Mouse (Mus musculus): ENCODE results near the gene Rabgap1l. TPM values are rescaled to one million over a fixed set of nuclear protein-coding genes. Genes with fewer than 3 reads are reported as not detected.
A peak's percentile ranks its signal among the peaks of the same experiment; 100 is the strongest.

Rabgap1l gene
- total RNA-seq, 2 experiments from 2014 or later: 143 to 149 TPM

DNA sequence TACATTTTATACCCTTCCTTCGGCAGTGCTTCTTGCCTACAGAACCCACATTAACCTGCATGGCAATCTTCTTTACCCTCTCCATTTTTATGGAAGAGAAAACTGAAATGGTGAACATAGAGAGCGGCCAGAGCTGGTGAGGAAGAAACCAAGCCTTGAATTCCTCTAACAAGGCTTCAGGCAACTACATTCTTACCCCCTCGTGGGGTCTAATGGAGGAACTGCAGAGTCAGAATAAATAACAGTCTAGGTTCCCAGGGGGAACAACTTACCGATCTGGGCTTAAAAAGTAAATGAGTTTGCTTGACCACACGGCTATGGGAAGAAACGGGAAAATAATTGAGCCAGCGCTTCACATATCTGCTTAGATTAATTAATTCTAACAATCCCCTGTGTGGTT is 463.2 kb downstream of the Rabgap1l start:
- ATAC-seq (replicated peaks; ENCODE audit: poor library complexity): peak; percentile 51

DNA sequence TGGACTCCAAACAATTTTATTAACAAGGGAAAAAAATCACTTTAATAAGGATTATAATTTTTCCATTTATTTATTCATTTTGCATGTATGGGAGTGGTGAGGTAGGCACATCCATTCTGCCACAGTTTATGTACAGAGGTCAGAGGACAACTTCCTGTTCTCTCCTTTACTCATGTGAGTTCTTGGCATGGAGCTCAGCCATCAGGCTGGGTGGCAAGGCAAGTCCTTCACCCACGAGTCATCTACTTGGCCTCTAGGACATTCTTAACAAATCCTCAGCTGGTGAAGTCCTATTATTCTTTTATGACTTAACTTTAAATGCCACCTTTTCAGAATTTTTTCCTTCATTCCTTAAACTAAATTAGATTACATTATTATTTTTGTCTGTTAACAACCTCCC is 465.5 kb downstream of the Rabgap1l start:
- ATAC-seq (replicated peaks; ENCODE audit: poor library complexity): no peak

- ATAC-seq (replicated peaks; ENCODE audit: poor library complexity): peak; percentile 52
These were observed 467.5 kb downstream of the Rabgap1l start for GRCm38 (mm10) chr1:160325542-160325941.

DNA sequence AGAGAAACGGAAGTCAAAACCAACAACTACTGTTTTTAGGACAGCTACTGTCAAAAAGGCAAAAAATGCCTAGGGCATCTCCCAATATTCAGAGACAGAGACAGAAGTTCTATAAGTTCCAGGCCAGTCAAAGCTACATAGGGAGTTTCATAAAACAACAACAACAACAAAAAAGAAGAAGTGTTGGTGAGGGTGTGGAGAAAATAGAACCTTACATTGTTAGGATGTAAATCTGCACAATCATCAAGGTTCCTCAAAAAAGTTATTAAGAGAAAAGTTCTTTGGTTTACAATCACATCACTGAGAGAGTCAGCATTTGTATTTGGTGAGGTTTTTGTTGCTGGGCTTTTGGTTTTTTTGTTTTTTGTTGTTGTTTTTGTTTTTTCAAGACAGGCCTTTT is 472.3 kb downstream of the Rabgap1l start:
- no peak for ATAC-seq (replicated peaks; ENCODE audit: poor library complexity)

DNA sequence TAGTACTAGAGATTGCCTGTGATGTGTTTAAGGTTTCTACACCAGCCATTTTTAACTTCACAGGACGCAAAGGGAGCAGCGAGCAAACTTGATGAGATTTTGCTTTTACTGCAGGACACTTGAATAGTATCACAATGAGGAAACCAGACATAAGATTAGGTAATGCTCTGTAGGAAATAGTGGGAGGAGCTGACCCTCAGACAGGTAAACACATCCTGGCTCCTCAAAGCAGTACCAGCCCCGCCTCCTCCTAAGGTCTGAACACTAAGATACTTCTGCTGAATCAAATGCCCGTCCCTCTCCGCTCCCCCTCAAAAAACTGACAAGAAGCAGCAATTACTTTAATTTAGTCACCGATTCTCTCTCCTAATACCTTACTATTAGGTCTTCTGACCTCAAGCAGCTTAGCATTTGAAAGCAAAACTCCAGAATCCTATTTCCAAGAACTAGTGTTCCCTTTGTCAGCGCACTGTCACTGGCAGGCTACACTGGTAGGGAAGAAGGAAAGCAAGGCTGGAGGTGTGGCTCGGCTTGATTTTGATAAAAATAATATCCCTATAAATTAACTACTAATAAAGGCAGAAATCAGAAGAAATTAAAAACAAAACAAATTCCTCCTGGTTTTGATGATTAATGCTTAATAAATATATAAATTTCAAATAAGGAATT is 474.8 kb downstream of the Rabgap1l start:
- ATAC-seq (replicated peaks; ENCODE audit: poor library complexity): no peak

DNA sequence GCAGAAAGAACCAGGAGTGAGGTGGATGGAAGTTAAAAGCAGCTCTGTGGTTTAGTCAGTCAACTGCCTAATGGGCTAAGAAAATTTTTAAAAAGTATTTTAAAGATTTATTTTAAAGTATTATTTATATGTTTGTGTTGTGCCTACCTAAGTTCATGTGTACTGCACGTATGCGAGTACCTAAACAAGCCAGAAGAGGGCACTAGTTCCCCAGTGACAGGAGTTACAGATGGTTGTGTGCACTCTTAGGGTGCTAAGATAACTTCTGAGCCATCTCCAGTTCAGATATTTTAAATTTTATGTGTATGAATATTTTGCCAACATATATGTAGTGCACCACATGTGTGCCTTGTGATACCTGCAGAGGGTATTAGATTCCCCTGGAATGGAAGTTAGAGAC is 476.8 kb downstream of the Rabgap1l start:
- ATAC-seq (replicated peaks; ENCODE audit: poor library complexity): peak; percentile 75

DNA sequence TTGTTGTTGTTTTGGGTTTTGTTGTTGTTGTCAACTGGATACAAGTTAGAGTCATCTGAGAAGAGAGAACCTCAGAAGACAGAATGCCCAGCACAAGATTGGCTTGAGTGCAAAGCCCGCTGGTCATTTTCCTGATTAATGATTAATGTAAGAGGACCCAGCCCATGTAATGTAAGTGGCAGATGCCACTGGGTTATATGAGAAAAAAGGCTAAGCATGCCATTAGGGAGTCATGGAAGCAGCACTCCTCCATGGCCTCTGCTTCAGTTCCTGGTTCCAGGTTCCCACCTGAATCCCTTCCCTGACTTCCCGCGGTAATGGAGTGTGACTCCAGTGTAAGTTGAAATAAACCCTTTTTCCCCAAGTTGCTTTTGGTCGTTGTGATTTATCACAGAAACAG is 480.4 kb downstream of the Rabgap1l start:
- ATAC-seq (replicated peaks; ENCODE audit: poor library complexity): no peak

DNA sequence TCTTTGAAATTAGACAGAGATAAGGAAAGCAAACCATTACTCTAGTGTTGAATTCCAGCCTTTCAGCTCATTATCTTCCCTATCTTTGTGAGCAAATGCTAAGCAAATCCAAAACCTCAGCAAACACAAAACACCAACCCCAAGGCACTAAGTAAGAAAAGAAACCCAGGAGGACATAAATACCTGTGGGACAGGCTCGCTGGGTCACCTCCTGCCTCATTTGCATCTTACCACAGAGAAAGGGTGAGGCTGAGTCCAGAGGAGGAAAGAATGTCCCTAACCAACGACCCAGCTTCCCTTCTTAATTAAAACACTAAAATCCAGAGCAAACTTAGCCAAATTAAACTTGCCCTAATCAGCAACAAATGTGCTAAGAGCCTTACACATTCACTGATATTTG is 481.1 kb downstream of the Rabgap1l start:
- no peak for ATAC-seq (replicated peaks; ENCODE audit: poor library complexity)

DNA sequence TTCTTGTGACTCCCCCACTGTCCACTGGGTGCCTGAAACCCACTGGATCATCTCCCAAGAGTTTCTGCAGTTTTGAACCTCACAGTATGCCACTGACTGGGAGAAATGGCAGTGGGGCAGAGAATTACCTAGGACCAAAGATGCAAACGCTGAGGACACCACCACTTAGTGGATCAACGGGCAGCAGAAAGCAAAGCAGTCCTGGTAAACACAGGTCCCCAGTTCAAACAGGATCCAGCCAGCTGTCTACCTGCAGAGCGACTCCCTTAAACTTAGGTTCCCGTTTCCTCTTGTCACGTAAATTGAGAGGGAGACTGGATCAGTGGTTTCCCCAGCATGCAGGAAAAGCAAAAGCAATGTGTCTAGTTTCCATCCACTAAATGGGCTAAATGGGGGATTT is 483.1 kb downstream of the Rabgap1l start:
- ATAC-seq (replicated peaks; ENCODE audit: poor library complexity): no peak

- ATAC-seq (replicated peaks; ENCODE audit: poor library complexity): peak; percentile 70
These were observed 484.0 kb downstream of the Rabgap1l start for GRCm38 (mm10) chr1:160308996-160309395.

- no peak for ATAC-seq (replicated peaks; ENCODE audit: poor library complexity)
These were observed 484.5 kb downstream of the Rabgap1l start for GRCm38 (mm10) chr1:160308498-160308897.

DNA sequence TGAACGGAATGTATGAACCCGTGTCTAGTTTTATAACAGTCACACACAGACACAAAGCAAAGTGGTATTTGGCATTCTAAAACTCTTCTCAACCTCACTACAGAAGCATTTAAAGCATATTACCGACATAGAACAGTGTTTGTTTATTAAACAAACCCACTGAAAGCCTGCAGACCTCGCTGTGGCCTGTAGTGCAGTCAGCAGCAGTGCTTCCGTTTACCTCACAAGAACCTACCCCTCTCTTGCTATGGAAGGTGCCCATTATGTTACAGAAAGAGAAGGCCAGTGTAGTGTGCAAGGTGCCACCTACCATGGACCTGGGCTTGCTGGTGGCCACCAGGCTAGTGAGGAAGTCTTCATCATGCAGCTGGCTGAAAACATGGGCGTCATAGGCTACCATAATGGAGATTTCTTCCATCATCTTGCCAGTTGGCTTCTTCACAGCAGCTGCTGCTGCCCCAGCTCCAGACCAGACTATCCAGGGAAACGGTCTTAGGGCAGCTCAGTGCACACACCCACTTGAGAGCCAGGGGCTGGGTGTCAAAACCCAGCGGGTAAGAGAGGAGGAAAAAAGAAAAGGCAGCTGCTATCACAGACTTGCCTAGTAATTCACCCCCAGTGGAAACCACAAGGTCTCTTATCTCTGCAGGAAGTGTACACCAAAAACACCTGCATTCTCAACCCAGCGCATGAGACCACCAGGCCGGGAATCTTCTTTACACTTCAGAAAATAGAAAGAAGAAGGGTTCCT is 486.0 kb downstream of the Rabgap1l start:
- peak; percentile 47 for ATAC-seq (replicated peaks; ENCODE audit: poor library complexity)

DNA sequence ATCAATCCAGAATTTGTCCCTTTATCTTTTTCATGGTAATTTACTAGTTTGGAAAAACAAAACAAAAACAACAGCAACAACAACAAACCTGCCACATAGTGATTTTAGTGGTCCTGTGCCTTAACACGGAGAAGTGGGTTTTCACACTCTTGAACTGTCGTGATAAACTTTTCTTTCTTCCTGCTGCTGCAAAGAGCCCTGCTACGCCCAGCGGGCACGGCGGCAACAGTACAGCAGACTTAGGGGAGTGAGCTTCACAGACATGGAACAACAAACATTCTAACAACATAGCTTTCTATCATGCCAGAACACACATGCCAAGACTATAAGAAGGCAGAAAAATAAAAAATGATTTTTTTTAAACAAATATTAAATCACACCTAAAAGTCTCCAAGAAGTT is 486.7 kb downstream of the Rabgap1l start:
- peak; percentile 16; the same call in 1 of the 2 replicates for ATAC-seq (replicated peaks; ENCODE audit: poor library complexity)

- no peak for ATAC-seq (replicated peaks; ENCODE audit: poor library complexity)
These were observed 487.2 kb downstream of the Rabgap1l start for GRCm38 (mm10) chr1:160305826-160306225.

- no peak for ATAC-seq (replicated peaks; ENCODE audit: poor library complexity)
These were observed 488.0 kb downstream of the Rabgap1l start for GRCm38 (mm10) chr1:160304969-160305498.

DNA sequence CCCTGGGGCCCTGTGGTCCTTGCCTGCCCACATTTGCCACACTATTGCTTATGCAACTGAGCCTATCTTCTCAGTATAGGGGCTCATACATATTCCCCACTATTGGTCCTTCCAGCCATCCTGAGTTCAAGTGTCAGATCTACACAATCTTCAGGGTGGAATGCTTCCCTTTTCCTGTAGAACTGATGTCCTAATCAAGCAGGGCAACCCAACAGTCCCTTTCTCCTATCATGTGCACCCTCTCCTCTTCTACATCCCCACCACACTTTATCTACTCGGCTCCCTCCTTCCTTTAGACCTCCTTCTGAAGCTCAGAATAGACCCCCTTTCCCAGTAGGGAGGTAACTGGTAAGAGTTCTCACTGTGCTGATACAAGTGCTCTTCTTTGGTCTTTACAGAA is 490.7 kb downstream of the Rabgap1l start:
- ATAC-seq (replicated peaks; ENCODE audit: poor library complexity): peak; percentile 37

GRCm38 (mm10) chr1:160301156-160301555 is 491.9 kb downstream of the Rabgap1l start:
- peak; percentile 40 for ATAC-seq (replicated peaks; ENCODE audit: poor library complexity)

GRCm38 (mm10) chr1:160300704-160301103 is 492.3 kb downstream of the Rabgap1l start:
- ATAC-seq (replicated peaks; ENCODE audit: poor library complexity): no peak

DNA sequence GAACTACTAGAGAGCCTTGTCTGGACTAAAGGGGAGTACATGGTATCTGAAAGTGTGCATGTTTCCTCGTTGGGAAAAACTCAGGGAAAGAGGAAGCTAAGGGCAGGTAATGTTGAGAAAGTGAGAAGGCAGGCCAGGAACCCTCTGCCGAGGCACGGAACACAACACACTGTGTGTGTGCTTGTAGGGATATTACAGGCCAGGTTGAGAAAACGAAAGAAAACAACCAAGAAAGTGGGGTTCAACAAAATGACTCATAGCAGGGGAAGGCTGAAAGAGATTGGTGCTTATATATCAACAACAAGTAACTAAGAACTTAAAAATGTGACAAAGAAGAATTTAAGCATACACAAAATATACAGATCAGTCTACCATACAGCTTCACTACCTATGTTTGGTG is 493.0 kb downstream of the Rabgap1l start:
- ATAC-seq (replicated peaks; ENCODE audit: poor library complexity): 0 out of 2 replicates have a peak, but pooled peaks have one; percentile 9

GRCm38 (mm10) chr1:160298893-160299292 is 494.1 kb downstream of the Rabgap1l start:
- ATAC-seq (replicated peaks; ENCODE audit: poor library complexity): 0 out of 2 replicates have a peak, but pooled peaks have one; percentile 1

DNA sequence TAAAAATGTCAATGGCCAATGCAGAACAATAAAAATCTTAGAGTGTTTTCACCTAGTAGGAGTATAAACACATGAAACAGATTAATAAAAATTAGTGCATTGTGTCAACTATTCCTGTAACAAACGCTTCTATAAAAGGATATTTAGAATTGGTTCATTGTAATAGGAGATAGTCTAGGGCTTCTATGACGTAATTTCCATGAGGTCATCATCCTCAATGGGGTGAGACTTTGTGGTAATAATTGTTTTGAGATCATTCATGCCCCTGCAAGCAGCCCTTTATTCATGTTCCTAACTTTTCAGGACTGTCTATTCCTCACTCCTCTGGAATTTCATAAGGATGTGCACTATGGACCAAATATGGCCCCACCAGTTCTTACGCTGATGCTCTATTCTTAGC is 495.3 kb downstream of the Rabgap1l start:
- ATAC-seq (replicated peaks; ENCODE audit: poor library complexity): no peak

GRCm38 (mm10) chr1:160295323-160295722 is 497.7 kb downstream of the Rabgap1l start:
- ATAC-seq (replicated peaks; ENCODE audit: poor library complexity): peak; percentile 28; the same call in 1 of the 2 replicates

Data from megakaryocyte progenitor cell, adult 5-6 weeks (primary cell).